Mouse (Mus musculus) cortical plate, adult 2 months (tissue): Measurements from ENCODE around the gene Prcc. TPM values are rescaled to one million over a fixed set of nuclear protein-coding genes. Genes with fewer than 3 reads are reported as not detected.
A peak's percentile ranks its signal among the peaks of the same experiment; 100 is the strongest.
"Not testable (repeated sequence)": the region's sequence is repeated elsewhere in the genome, so short reads cannot be mapped to it uniquely, and the experiment has no call there.

Source experiments
- H3K27ac ChIP-seq: fragments of 200-500 bp; 2 replicates; pipeline ENCODE4 v1.5.1; 2012; ENCODE audit warnings: low read length, control low read depth, inconsistent platforms; ENCODE audit not compliant: insufficient read depth
- H3K4me1 ChIP-seq: fragments of 200-500 bp; 2 replicates; pipeline ENCODE4 v1.6.1; 2011; ENCODE audit warnings: low read length; ENCODE audit not compliant: control insufficient read depth, insufficient read depth
- H3K4me3 ChIP-seq: fragments of 200-500 bp; 2 replicates; pipeline ENCODE4 v1.5.1; 2011; ENCODE audit warnings: mild to moderate bottlenecking, low read length, control low read depth; ENCODE audit not compliant: insufficient read depth
- CTCF ChIP-seq: fragments of 200-500 bp; IDR thresholded peaks from 2 replicates; pipeline ENCODE4 v1.5.1; 2011; ENCODE audit warnings: mild to moderate bottlenecking, control low read depth, low read length; ENCODE audit not compliant: insufficient read depth; ENCODE audit errors: extremely low read depth
- POLR2A ChIP-seq: fragments of 200-500 bp; IDR thresholded peaks from 2 replicates; pipeline ENCODE4 v1.6.1; 2011; ENCODE audit warnings: mild to moderate bottlenecking, low read length, control low read depth; ENCODE audit not compliant: insufficient read depth; ENCODE audit errors: extremely low read depth
- polyA plus RNA-seq: library from polyadenylated mRNA; depleted of rRNA; stranded (reverse); fragments of >200 nt; gene quantifications from 2 replicates; pipeline ENCODE4 v1.2.3, GENCODE M21; 2012

Gene Prcc
- polyA plus RNA-seq, 1 experiment, result 37.2 TPM

DNA sequence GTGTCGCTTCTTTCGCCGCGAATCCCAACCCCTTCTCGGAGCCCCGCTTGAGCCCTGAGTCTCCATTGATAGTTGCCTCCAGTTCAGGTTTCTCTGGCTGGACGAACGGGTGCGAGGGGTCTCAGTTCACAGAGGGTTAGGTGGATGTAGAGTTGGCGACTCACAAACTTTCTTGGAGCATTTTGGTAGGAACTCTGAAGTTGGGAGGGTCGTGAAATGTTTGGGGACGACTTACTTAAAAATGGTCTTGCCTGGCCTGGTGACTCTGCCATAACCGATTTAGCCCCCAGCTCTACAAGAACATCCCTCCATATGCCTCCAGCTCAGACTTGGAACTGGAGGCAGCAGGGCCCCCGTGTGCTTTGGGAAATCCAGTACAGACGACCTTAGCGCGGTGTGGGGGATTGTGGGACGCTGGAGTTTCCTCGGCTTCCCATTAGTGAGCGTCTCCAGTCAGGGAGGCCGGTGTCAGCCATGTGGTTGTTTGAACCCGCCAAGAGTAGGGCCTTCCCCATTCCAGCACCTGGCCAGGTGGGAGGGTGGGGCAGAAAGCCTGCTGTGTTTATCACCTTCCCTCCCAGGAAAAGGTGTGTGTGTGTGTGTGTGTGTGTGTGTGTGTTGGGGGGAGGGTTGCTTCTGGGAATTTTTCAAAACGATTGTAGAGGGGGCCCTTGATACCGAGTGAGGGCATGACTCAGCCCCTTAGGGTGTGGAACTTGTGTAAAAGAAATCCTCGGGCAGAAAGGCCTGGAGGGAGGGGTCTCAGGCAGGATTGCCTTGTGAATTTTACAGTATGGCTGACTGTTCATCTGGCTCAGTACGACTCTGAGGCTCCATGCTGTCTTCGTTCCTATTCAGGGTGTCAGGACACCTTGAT, 21.8 kb upstream of the Prcc start:
- H3K27ac ChIP-seq, result peak overlapping the region; percentile 99
- peak overlapping the region; percentile 88 for H3K4me3 ChIP-seq
- TF ChIP-seq CTCF (no peak), POLR2A (peak; percentile 51; the same call in 1 of the 2 replicates)
- peaks cover 10% of the 10 kb centered on the region; the same call in 1 of the 2 replicates for H3K4me1 ChIP-seq

DNA sequence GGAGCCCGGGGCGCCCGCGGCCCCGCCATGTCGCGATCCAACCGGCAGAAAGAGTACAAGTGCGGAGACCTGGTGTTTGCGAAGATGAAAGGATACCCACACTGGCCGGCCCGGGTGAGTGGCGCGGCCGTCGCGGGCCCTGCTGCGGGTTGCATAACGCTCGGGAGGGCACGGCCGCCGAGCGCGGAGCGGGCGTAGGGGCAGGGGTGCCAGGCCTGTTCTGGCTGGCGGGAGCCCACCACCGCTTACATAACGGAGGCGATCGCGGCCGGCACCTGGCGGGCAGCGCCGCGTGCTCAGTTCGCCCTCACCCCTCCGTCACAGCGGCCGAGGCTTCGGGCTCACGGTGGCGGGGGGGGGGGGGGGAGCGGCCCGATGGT, 21.2 kb upstream of the Prcc start:
- TF ChIP-seq POLR2A, result no peak
- TF ChIP-seq CTCF, result no peak
- peaks cover 10% of the 10 kb centered on the region; the same call in 1 of the 2 replicates for H3K4me1 ChIP-seq
- peak overlapping the region; percentile 88 for H3K4me3 ChIP-seq
- peak overlapping the region; percentile 99 for H3K27ac ChIP-seq

DNA sequence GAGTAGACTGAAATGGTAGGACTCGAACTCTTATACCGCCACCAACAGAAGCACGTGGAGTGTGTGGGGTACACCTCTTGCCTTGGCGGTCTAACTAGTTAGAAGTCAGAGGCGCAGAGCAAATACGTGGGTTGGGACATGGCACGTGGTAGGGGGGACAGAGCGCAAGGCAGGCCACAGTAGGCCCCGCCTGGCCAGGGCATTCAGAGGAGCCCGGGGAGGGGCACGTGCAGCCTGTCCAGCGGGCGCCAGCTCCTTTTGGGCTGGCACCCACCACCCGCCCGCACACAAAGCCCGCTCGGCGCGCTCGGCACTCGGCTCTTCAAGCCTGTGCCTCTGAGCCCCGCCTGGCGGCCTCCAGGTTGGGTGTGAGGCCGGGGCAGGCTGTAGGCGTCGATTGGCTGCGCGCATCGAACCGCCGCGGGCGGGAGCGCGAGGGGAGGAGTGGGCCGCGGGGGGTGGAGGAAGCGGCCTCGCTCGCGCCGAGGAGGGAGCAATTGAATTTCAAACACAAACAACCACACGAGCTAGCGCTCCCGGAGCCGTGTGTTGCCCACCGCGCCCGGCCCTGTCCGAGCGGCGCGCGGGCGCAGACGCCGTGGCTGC, 20.6 kb upstream of the Prcc start, which contains the start of gene Hdgf:
Gene Hdgf (plus strand): TSS at position 442 of the 606 bp plus-strand sequence.
- H3K4me1 ChIP-seq, result peaks cover 10% of the 10 kb centered on the region; the same call in 1 of the 2 replicates
- H3K4me3 ChIP-seq, result peak within 1 kb of the TSS; percentile 88
- TF ChIP-seq CTCF (no peak), POLR2A (peak; percentile 42; the same call in 1 of the 2 replicates)
- H3K27ac ChIP-seq, result peak within 1 kb of the TSS; percentile 99

DNA sequence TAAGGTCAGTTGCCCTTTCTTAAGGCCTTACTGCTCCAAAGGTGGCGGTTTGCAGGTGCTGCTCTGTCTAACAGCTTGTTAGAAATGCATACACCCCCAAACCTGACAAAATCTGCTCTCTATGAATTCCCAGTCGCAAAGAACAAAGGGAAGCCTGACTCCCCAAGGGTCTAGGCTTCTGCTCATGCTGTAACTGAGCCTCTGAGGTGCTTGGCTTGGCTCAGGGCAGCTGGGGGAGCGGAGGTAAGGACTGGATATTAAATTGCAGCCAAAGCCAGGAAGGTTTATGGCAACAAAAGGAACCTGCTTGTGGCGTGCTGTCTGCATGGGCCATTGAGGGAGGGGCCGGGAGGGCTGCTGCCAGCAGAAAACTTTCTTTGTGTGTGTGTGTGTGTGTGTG, 18.4 kb upstream of the Prcc start:
- Histone ChIP-seq H3K27ac (no peak overlapping the region), H3K4me1 (peaks cover 4% of the 10 kb centered on the region; the same call in 1 of the 2 replicates), H3K4me3 (no peak overlapping the region)
- TF ChIP-seq CTCF (no peak), POLR2A (no peak)

DNA sequence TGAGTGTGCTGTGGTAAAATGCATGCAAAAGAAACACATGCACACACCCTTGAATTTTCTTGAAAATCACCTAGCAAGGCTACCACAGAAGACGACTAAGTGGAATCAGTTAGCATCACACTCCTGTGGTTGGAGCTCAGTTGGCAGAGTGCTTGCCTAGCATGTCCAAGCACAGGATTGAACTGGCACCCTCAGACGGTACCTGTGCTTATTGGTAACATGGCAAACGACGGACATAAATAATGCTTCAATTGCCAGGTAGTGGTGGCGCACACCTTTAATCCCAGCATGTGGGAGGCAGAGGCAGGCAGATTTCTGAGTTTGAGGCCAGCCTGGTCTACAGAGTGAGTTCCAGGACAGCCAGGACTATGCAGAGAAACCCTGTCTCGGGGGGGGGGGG, 16.6 kb upstream of the Prcc start:
- H3K4me3 ChIP-seq, H3K27ac ChIP-seq, H3K4me1 ChIP-seq: not testable (repeated sequence)

DNA sequence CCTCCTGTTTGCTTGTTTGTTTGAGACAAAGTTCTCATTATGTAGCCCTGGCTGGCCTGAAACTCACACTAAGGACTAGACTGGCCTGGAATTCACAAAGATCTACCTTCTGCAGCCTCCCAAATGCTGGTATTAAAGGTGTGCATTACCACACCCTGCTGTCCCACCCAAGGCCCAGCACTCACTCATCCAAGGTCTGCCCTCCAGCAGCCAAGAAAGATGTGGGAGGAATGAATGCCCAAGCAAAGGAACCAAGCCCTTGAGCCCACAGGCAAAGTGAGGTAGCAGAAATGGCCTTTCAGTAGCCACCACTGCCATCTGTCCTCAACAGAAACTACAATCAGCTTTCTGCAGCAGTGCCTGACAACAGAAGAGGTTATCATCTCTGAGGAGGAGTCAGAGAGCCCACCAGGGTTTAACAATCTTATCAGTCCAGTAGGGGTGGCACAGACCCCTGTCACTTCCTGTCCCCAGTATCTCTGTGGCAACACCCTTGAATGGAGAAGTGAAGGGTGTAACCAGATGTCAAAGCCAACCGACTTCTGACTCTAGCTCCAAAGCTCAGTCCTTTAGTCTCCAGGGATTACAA, 15.7 kb upstream of the Prcc start:
- H3K27ac ChIP-seq, result no peak overlapping the region
- TF ChIP-seq POLR2A (no peak), CTCF (no peak)
- H3K4me1 ChIP-seq, result no peaks in the 10 kb centered on the region
- H3K4me3 ChIP-seq, result no peak overlapping the region

DNA sequence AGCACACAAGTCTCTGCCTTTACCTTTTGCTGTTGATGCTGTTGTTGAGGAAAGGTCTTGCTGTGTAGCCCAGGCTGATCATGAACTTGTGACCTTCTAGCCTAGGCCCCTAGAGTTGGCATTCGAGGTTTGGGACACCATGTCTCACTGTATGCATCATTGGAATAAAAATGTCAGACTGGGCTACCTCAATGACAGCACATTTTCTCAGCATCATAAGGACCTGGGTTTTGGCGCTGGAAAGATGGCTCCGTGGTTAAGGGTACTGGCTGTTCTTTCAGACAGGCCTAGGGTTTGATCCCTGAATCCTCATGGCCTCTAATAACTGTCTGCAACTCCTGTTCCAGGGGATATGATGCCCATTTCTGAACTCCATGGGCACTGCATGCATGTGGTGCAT, 14.4 kb upstream of the Prcc start:
- no peak overlapping the region for H3K4me3 ChIP-seq
- TF ChIP-seq CTCF, result no peak
- no peak for TF ChIP-seq POLR2A
- no peak overlapping the region for H3K27ac ChIP-seq
- H3K4me1 ChIP-seq, result no peaks in the 10 kb centered on the region

DNA sequence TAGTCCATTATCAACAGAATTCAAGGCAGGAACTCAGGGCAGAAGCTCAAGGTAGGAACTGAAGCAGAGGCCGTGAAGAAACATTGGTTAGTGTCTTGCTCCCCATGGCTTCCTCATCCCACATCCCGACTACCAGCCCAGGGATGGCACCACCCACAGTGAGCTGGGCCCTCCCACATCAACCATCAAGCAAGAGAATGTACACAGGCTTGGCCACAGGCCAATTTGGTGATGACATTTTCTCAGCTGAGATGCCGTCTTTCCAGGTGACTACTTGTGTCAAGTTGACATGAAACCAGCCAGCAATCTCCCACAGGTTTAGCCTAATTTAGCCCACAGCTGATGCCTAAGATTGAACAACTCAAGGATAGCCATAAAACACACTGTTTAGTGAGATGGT, 13.9 kb upstream of the Prcc start:
- TF ChIP-seq CTCF (no peak), POLR2A (no peak)
- no peaks in the 10 kb centered on the region for H3K4me1 ChIP-seq

DNA sequence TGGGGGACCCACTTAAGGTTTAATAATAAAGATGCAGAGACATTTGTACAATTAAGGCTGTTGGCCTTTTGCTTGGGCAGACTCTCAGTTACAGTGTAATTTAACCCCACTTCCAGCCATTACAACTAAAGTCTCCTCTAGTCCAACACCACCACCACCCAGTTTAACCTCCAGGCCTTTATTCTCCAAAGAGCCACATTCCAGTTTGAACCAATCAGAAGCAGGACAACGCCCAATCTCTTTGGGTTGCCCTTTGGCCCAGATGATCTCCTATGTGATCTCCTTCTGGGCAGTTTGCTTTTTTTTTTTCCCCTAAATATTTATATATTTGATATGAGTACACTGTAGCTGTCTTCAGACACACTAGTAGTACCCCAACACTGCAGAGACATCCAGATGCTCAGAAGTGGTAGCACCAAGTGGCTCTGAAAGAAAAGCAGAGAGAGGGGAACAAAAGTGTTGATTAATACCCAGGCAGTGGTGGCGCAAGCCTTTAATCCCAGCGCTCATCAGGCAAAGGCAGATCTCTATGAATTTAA, 8.0 kb upstream of the Prcc start:
- no peak overlapping the region for H3K27ac ChIP-seq
- H3K4me1 ChIP-seq, result no peaks in the 10 kb centered on the region
- TF ChIP-seq POLR2A (no peak), CTCF (no peak)
- H3K4me3 ChIP-seq, result no peak overlapping the region

More for the DNA sequence above, 13.9 kb upstream of the Prcc start:
- no peak overlapping the region for H3K4me3 ChIP-seq
- no peak overlapping the region for H3K27ac ChIP-seq
